Mouse (Mus musculus) subcutaneous adipose tissue, adult 2 months (tissue): ENCODE results near the gene Chaf1b. TPM values are rescaled to one million over a fixed set of nuclear protein-coding genes. Genes with fewer than 3 reads are reported as not detected.

Experiments used
- polyA plus RNA-seq: library from polyadenylated mRNA; depleted of rRNA; stranded (reverse); fragments of >200 nt; gene quantifications from 2 replicates; pipeline ENCODE4 v1.2.3, GENCODE M21; 2012; ENCODE audit warnings: low replicate concordance; rRNA removed

Chaf1b gene
- polyA plus RNA-seq, result 1.4 and 11.4 TPM in 2 replicates

GRCm38 (mm10) chr16:93883423-93884085 is at the start of gene Chaf1b:
Gene Chaf1b, plus strand, starts transcription at chr16:93883901.

Other genes with a start within 250 kb of the Chaf1b start
- 7.7 and 34.7 TPM in 2 replicates for gene Cbr3, start 200.7 kb upstream of the Chaf1b start, polyA plus RNA-seq
- 39.3 and 52.6 TPM in 2 replicates for gene Dop1b, start 172.0 kb upstream of the Chaf1b start, polyA plus RNA-seq
- gene Morc3, start 51.8 kb upstream of the Chaf1b start, polyA plus RNA-seq, result 8.7 and 13.5 TPM in 2 replicates
- 0.10 TPM in 1 of 2 replicates, not detected in the other for gene Cldn14, start 124.9 kb downstream of the Chaf1b start, polyA plus RNA-seq
- gene Sim2, start 201.0 kb downstream of the Chaf1b start, polyA plus RNA-seq, result not detected in 2 replicates